Mouse (Mus musculus) naive thymus-derived CD4-positive, alpha-beta T cell, adult 5 months (primary cell): ENCODE measurements around the gene Slc50a1. TPM values are rescaled to one million over a fixed set of nuclear protein-coding genes. Genes with fewer than 3 reads are reported as not detected.

Experiments used
- polyA plus RNA-seq: library from polyadenylated mRNA; unstranded; fragments of 100-300 nt; shearing (Covaris generic); gene quantifications from one replicate; pipeline ENCODE4 v1.2.1, GENCODE M21; 2017

Slc50a1 gene
- 189 TPM for polyA plus RNA-seq

GRCm38 (mm10) chr3:89270051-89270755 lies at the start of gene Slc50a1:
Slc50a1 (minus strand) TSS chr3:89270570.

DNA sequence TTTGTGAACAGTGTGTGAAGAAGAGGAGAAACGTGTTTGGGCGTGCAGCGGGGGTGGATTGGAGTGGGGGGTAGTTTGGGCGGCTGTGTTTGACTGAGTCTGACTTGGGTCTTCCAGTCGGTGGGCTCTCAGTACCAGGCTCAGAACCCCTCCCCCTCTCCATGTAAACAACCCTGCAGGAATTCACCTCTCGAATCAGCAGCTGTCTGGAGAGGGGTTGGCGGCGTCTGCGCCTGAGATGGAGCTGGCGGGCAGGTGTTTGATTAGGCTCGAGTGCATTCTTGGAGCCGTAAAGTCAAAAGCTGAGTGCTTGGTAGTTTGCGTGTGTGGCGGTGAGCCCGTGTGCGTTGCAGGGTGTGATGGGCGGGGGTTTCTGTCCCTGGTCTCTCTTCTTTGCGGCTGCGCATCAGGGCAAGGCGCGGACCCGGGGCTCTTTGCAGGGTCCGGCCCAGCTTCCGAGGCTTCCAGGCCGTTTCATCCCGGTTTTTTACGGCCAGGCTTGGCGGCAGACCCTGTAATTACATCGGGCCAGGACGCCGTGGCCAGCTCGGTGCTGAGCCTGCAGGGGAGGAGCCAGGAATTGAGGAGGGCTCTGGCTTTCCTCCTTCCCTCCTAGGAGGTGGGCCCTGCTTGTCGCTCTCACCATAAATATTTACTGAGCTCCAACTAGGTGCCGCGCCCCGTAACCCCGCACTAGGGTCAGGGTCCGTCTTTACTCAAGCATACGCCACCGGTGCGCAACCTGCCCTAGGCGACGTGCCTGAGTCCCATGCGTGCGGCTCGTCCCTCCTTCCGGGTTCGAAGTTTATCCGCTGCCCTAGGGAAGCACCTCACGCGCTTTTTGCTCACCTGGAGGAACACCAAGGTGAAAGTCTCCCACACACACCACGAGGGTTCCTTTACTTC lies 10.5 kb upstream of the Slc50a1 start, which contains the start of gene Efna1:
TSS of gene Efna1 (minus strand) at position 537 of the 906 bp plus-strand sequence.

DNA sequence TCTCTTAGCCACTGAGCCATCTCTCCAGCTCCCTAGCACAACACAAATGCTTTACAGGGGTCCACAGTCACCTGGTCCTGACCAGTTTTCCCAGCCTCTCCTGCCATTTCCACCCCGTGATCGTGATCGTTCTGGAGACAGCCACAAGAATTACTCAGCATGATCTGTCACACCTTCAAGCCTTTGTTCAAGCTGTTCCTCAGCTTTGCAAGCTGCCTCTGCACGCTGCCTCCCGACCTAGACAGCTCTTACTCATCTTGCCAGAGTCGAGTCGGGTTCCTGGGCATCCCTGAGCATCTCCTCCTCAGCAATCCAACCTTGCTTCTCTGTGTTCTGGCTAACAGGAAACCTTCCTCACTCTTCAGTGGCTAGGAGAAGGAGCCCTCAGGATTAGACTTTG lies 11.3 kb downstream of the Slc50a1 start, which contains the start of gene Dpm3:
TSS of gene Dpm3 (plus strand) at position 283 of the 400 bp plus-strand sequence.

GRCm38 (mm10) chr3:89246261-89247100 lies 23.9 kb downstream of the Slc50a1 start, which contains the start of gene Trim46:
Trim46 (minus strand) TSS chr3:89246309.

GRCm38 (mm10) chr3:89245688-89246171 lies 24.6 kb downstream of the Slc50a1 start, which contains the start of gene Krtcap2:
Krtcap2 (plus strand) TSS chr3:89245966.

GRCm38 (mm10) chr3:89228836-89229235 lies 41.5 kb downstream of the Slc50a1 start, which contains the start of gene Muc1:
Muc1 (plus strand) TSS chr3:89229057.

DNA sequence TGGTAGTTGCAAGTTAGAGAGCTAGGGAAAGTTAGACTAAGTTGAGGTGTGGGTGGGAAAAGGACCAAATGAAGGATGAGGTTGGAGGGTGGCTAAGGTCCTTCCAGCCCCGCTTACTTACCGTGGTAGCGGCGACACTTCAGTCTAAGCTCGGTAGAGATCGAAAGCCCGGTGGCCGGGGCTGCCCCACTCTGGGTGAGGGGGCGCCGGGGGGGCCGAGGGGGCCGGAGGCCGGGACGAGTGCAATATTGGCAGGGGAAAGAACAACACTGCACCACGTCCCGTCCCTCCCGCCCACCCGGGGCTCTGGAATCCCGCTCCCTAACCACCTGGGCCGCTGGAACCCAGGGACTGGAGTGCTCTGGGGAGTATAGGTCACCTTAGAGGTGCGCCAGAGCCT lies 43.5 kb downstream of the Slc50a1 start, which contains the start of gene Mtx1:
TSS of gene Mtx1 (minus strand) at position 189 of the 400 bp plus-strand sequence.

Other genes with a start within 250 kb of the Slc50a1 start
- 55.7 TPM for gene Rusc1, start 177.3 kb downstream of the Slc50a1 start, polyA plus RNA-seq
- gene Gm43738, start 169.5 kb downstream of the Slc50a1 start, polyA plus RNA-seq: not detected
- 69.4 TPM for gene Fdps, start 168.6 kb downstream of the Slc50a1 start, polyA plus RNA-seq
- gene Pklr, start 134.4 kb downstream of the Slc50a1 start, polyA plus RNA-seq: not detected
- 2.3 TPM for gene Hcn3, start 110.4 kb downstream of the Slc50a1 start, polyA plus RNA-seq
- 106 TPM for gene Clk2, start 105.8 kb downstream of the Slc50a1 start, polyA plus RNA-seq
- 217 TPM for gene Scamp3, start 93.1 kb downstream of the Slc50a1 start, polyA plus RNA-seq
- 143 TPM for gene Fam189b, start 87.4 kb downstream of the Slc50a1 start, polyA plus RNA-seq
- 72.7 TPM for gene Gba, start 67.6 kb downstream of the Slc50a1 start, polyA plus RNA-seq
- 1.5 TPM for gene Thbs3, start 55.4 kb downstream of the Slc50a1 start, polyA plus RNA-seq
- gene Mtx1, start 43.5 kb downstream of the Slc50a1 start, polyA plus RNA-seq: 102 TPM
- not detected for gene Muc1, start 41.5 kb downstream of the Slc50a1 start, polyA plus RNA-seq
- 161 TPM for gene Krtcap2, start 24.6 kb downstream of the Slc50a1 start, polyA plus RNA-seq
- 1.1 TPM for gene Trim46, start 24.3 kb downstream of the Slc50a1 start, polyA plus RNA-seq
- gene Dpm3, start 11.2 kb downstream of the Slc50a1 start, polyA plus RNA-seq: 74.9 TPM
- gene Efna1, start 10.6 kb upstream of the Slc50a1 start, polyA plus RNA-seq: not detected
- not detected for gene Efna3, start 52.4 kb upstream of the Slc50a1 start, polyA plus RNA-seq
- 0.21 TPM for gene Efna4, start 67.5 kb upstream of the Slc50a1 start, polyA plus RNA-seq
- gene Adam15, start 79.4 kb upstream of the Slc50a1 start, polyA plus RNA-seq: 11.3 TPM
- gene Dcst2, start 91.4 kb upstream of the Slc50a1 start, polyA plus RNA-seq: 0.20 TPM
- gene Dcst1, start 94.7 kb upstream of the Slc50a1 start, polyA plus RNA-seq: 0.25 TPM
- 14.2 TPM for gene Zbtb7b, start 124.2 kb upstream of the Slc50a1 start, polyA plus RNA-seq
- gene Lenep, start 132.2 kb upstream of the Slc50a1 start, polyA plus RNA-seq: 0.31 TPM
- 25.3 TPM for gene Flad1, start 141.3 kb upstream of the Slc50a1 start, polyA plus RNA-seq
- gene Cks1b, start 147.8 kb upstream of the Slc50a1 start, polyA plus RNA-seq: 10.2 TPM
- gene Shc1, start 147.9 kb upstream of the Slc50a1 start, polyA plus RNA-seq: 79.2 TPM
- gene Pygo2, start 159.6 kb upstream of the Slc50a1 start, polyA plus RNA-seq: 47.2 TPM
- gene Pbxip1, start 166.1 kb upstream of the Slc50a1 start, polyA plus RNA-seq: 82.6 TPM
- 9.9 TPM for gene Pmvk, start 184.0 kb upstream of the Slc50a1 start, polyA plus RNA-seq
- not detected for gene Kcnn3, start 249.6 kb upstream of the Slc50a1 start, polyA plus RNA-seq